Mouse (Mus musculus) kidney, adult 11 months (tissue): ENCODE data around the gene Pck1.
"Not testable (repeated sequence)": the region's sequence is repeated elsewhere in the genome, so short reads cannot be mapped to it uniquely, and the experiment has no call there.

Source experiments
- DNase-seq: peaks from one replicate; pipeline ENCODE4 v3.0.0; 2022

The Pck1 gene

GRCm38 (mm10) chr2:173152436-173153151 is at the start of gene Pck1:
Pck1 (plus strand) TSS chr2:173153048.
- DNase-seq: peak; percentile 96

GRCm38 (mm10) chr2:173106409-173106808 is 46.4 kb upstream of the Pck1 start:
- no peak for DNase-seq

GRCm38 (mm10) chr2:173106889-173107785 is 45.7 kb upstream of the Pck1 start:
- DNase-seq: peak; percentile 77

GRCm38 (mm10) chr2:173108509-173109190 is 44.2 kb upstream of the Pck1 start:
- DNase-seq: no peak

GRCm38 (mm10) chr2:173109510-173109909 is 43.3 kb upstream of the Pck1 start:
- no peak for DNase-seq

- no peak for DNase-seq
Observed at GRCm38 (mm10) chr2:173110571-173110970, 42.3 kb upstream of the Pck1 start.

- not testable (repeated sequence) for DNase-seq
Observed at GRCm38 (mm10) chr2:173113796-173114195, 39.1 kb upstream of the Pck1 start.

GRCm38 (mm10) chr2:173119023-173119944 is 33.6 kb upstream of the Pck1 start, which contains the start of gene Ctcfl:
Ctcfl (minus strand) TSS chr2:173119525.
- DNase-seq: no peak

- DNase-seq: not testable (repeated sequence)
Observed at GRCm38 (mm10) chr2:173120117-173120516, 32.7 kb upstream of the Pck1 start.

- DNase-seq: peak; percentile 83
Observed at GRCm38 (mm10) chr2:173124022-173124735, 28.7 kb upstream of the Pck1 start.

- no peak for DNase-seq
Observed at GRCm38 (mm10) chr2:173126386-173126785, 26.5 kb upstream of the Pck1 start.

- peak; percentile 83 for DNase-seq
Observed at GRCm38 (mm10) chr2:173129111-173129510, 23.7 kb upstream of the Pck1 start.

GRCm38 (mm10) chr2:173132262-173132661 is 20.6 kb upstream of the Pck1 start:
- no peak for DNase-seq

- no peak for DNase-seq
Observed at GRCm38 (mm10) chr2:173132794-173133300, 20.0 kb upstream of the Pck1 start.

- no peak for DNase-seq
Observed at GRCm38 (mm10) chr2:173134695-173135094, 18.2 kb upstream of the Pck1 start.

- DNase-seq: no peak
Observed at GRCm38 (mm10) chr2:173138323-173139239, 14.3 kb upstream of the Pck1 start.

- no peak for DNase-seq
Observed at GRCm38 (mm10) chr2:173143611-173144010, 9.2 kb upstream of the Pck1 start.

- DNase-seq: no peak
Observed at GRCm38 (mm10) chr2:173145808-173146207, 7.0 kb upstream of the Pck1 start.

- no peak for DNase-seq
Observed at GRCm38 (mm10) chr2:173146728-173147127, 6.1 kb upstream of the Pck1 start.

GRCm38 (mm10) chr2:173148001-173148400 is 4.8 kb upstream of the Pck1 start:
- DNase-seq: no peak
